ENCODE assay signal across 17 mouse cellular contexts in the genomic region with DNA sequence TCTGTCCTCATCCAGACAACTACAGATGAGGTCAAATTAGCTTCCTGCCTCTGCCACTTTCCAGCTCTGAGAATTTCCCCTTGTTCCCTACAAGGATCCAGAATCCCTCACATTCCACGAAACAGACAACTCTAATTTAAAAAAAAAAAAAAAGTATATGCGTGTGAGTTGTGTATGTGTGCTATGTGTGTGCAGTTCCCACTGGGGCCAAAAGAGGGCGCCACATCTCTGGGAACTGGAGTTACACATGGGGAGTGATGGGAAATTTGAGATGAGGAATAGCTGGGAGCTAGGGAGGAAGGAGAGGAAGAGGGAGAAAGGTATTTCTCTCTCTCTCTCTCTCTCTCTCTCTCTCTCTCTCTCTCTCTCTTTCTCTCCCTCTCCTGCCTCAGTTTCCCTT.
"Had no signal": no experiment of that assay in that cellular context is flagged by ENCODE, and none has a peak within 500 bp of the region (broad histone marks: within the 10 kb centered on the region; RNA-seq: fewer than 3 reads in every experiment).

No protein-coding gene starts in this region.

- DNase-seq: lung, adult 18-20 months; lung, embryonic 14.5 days; lung, postnatal 10 days; lung, postnatal 4 days; retina, postnatal 1 day; right cerebral cortex, postnatal 14 days; thymus, adult 2 months; thymus, postnatal 25 days; thymus, postnatal 4 days had no signal

- H3K27ac ChIP-seq: midbrain, embryonic 10.5 days; midbrain, embryonic 13.5 days; midbrain, embryonic 15.5 days; neural tube, embryonic 13.5 days; neural tube, embryonic 15.5 days; stomach, embryonic 15.5 days; stomach, postnatal 0 days had no signal

- H3K36me3 ChIP-seq: midbrain, embryonic 10.5 days; midbrain, embryonic 13.5 days; midbrain, embryonic 15.5 days; neural tube, embryonic 13.5 days; neural tube, embryonic 15.5 days; stomach, embryonic 15.5 days had no signal

- H3K4me1 ChIP-seq: midbrain, embryonic 10.5 days; midbrain, embryonic 15.5 days; neural tube, embryonic 13.5 days; neural tube, embryonic 15.5 days; stomach, embryonic 15.5 days had no signal

- H3K9ac ChIP-seq: lung, embryonic 14.5 days; midbrain, embryonic 13.5 days; midbrain, embryonic 15.5 days; neural tube, embryonic 13.5 days; neural tube, embryonic 15.5 days; stomach, embryonic 15.5 days had no signal

- H3K9me3 ChIP-seq: midbrain, embryonic 13.5 days; midbrain, embryonic 15.5 days; neural tube, embryonic 15.5 days; stomach, embryonic 15.5 days had no signal

- H3K4me3 ChIP-seq: midbrain, embryonic 10.5 days; midbrain, embryonic 13.5 days; midbrain, embryonic 15.5 days; myocyte; neural tube, embryonic 13.5 days; neural tube, embryonic 15.5 days; stomach, embryonic 15.5 days had no signal

- H3K27me3 ChIP-seq: midbrain, embryonic 13.5 days; midbrain, embryonic 15.5 days; neural tube, embryonic 13.5 days; stomach, embryonic 15.5 days had no signal
